In the genomic region with DNA sequence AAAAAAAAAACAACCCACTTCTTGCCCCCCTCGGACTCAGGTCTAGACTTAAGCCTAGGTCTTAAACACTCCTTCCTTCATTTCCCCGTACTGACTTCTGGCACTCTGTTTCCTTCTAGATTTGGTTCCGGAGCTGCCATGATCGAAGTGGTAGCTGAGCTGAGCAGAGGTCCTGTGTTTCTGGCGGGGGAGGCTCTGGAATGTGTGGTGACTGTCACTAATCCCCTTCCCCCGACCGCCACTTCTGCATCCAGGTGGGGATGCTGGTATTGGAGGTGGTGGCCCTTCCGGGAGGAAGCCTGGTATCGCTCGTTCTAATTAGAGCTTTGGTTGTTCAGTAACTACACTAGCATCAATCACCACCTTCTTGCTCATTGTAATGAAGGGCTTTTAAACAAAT, we compare ENCODE assay signal across 8 mouse cellular contexts. TPM values are rescaled to one million over a fixed set of nuclear protein-coding genes. Genes with fewer than 3 reads are reported as not detected.
A peak's percentile ranks its signal among the peaks of the same experiment; 100 is the strongest.
DNase-seq lines count a peak whose midpoint lies in the region; ATAC-seq and TF ChIP-seq lines count a peak whose summit lies in the region.

No protein-coding gene starts in this region.

- no peaks in the 10 kb centered on the region for H3K27me3 ChIP-seq in kidney, adult 2 months (replicated peaks; ENCODE audit: control insufficient read depth, insufficient read depth, low read length)
- H3K27me3 ChIP-seq in MEL (ENCODE audit: control insufficient read depth in 1 of 2, insufficient read depth in 2 of 2, low read length in 2 of 2) = no peaks in the 10 kb centered on the region
- no peaks in the 10 kb centered on the region for H3K27me3 ChIP-seq in forebrain, postnatal 0 days (ENCODE audit: insufficient read depth, low read length)
- H3K27me3 ChIP-seq in liver, postnatal 0 days (ENCODE audit: insufficient read depth, low read length) = no peaks in the 10 kb centered on the region

- peak overlapping the region; percentile 88 for H3K4me2 ChIP-seq in forebrain, postnatal 0 days (ENCODE audit: low read depth)
- H3K4me2 ChIP-seq in liver, postnatal 0 days (ENCODE audit: low read depth, low read length) = peak overlapping the region; percentile 91

- TF ChIP-seq EP300 in MEL (IDR thresholded peaks at IDR 0.05; ENCODE audit: low read depth in 1 of 2, low read length in 2 of 2) = no peak
- TF ChIP-seq EP300 in liver, postnatal 0 days (IDR thresholded peaks at IDR 0.05; ENCODE audit: low read depth) = no peak

- no peak for TF ChIP-seq RAD21 in MEL (IDR thresholded peaks at IDR 0.05; ENCODE audit: low read depth, low read length)

- H3K9ac ChIP-seq in MEL (ENCODE audit: control insufficient read depth, low read depth, low read length, poor library complexity, severe bottlenecking) = peak overlapping the region; percentile 93
- H3K9ac ChIP-seq in forebrain, postnatal 0 days = peak overlapping the region; percentile 89
- H3K9ac ChIP-seq in liver, postnatal 0 days (replicated peaks) = peak overlapping the region; percentile 86

- H3K4me3 ChIP-seq in kidney, adult 2 months (ENCODE audit: insufficient read depth, low read depth, low read length) = peak overlapping the region; percentile 96
- H3K4me3 ChIP-seq in MEL (ENCODE audit: control insufficient read depth in 1 of 2, insufficient read depth in 1 of 2, low read depth in 2 of 2, low read length in 2 of 2) = peak overlapping the region; percentile 93 to 95
- peak overlapping the region; percentile 86 for H3K4me3 ChIP-seq in forebrain, postnatal 0 days (ENCODE audit: low read depth, low read length)
- peak overlapping the region; percentile 92 for H3K4me3 ChIP-seq in liver, postnatal 0 days (ENCODE audit: low read depth, low read length)

- no peak for TF ChIP-seq POLR2A in kidney, adult 2 months (IDR thresholded peaks at IDR 0.05; ENCODE audit: low read depth, low read length)
- no peak for TF ChIP-seq POLR2A in MEL (IDR thresholded peaks at IDR 0.05; ENCODE audit: control insufficient read depth in 1 of 2, insufficient read depth in 1 of 2, low read depth in 1 of 2, low read length in 2 of 2, poor library complexity in 1 of 2)

- no peak for DNase-seq in kidney, adult 2 months
- DNase-seq in kidney, adult 11 months = no peak
- no peak for DNase-seq in MEL (ENCODE audit: low read depth, low spot score)
- peak; percentile 11 for DNase-seq in forebrain, postnatal 0 days
- no peak for DNase-seq in liver, postnatal 0 days
- DNase-seq in right cerebral cortex, postnatal 36 days (ENCODE audit: low spot score in 2 of 2) = no peak
- no peak for DNase-seq in urinary bladder, postnatal 14 days (ENCODE audit: low spot score)
- DNase-seq in cerebellum, adult 18-20 months = no peak

- peaks cover 5% of the 10 kb centered on the region; the same call in 1 of the 2 replicates for H3K4me1 ChIP-seq in kidney, adult 2 months (ENCODE audit: control insufficient read depth, insufficient read depth, low read length)
- peaks cover 7 to 23% of the 10 kb centered on the region in 2 experiments for H3K4me1 ChIP-seq in MEL (ENCODE audit: control insufficient read depth in 1 of 2, insufficient read depth in 2 of 2, low read length in 2 of 2)
- peaks cover 33% of the 10 kb centered on the region for H3K4me1 ChIP-seq in forebrain, postnatal 0 days (ENCODE audit: insufficient read depth)
- peaks cover 22% of the 10 kb centered on the region for H3K4me1 ChIP-seq in liver, postnatal 0 days (ENCODE audit: insufficient read depth)

- peaks cover 21% of the 10 kb centered on the region for H3K79me2 ChIP-seq in MEL (ENCODE audit: control insufficient read depth, insufficient read depth, low read length, poor library complexity)

- no peak for ATAC-seq in forebrain, postnatal 0 days
- ATAC-seq in liver, postnatal 0 days = no peak

- H3K36me3 ChIP-seq in kidney, adult 2 months (ENCODE audit: control insufficient read depth, insufficient read depth, low read length) = 0 out of 2 replicates have a peak, but pooled peaks cover 1% of the 10 kb centered on the region
- peaks cover 0 to 3% of the 10 kb centered on the region in 2 experiments; a peak in 2 of 4 replicates for H3K36me3 ChIP-seq in MEL (ENCODE audit: control insufficient read depth in 1 of 2, insufficient read depth in 2 of 2, low read length in 2 of 2)
- peaks cover 39% of the 10 kb centered on the region for H3K36me3 ChIP-seq in forebrain, postnatal 0 days (ENCODE audit: insufficient read depth)
- peaks cover 42% of the 10 kb centered on the region for H3K36me3 ChIP-seq in liver, postnatal 0 days (replicated peaks; ENCODE audit: insufficient read depth, low read length)

- WGBS in kidney, adult 2 months = 3% methylated on average over 10 of the region's 10 CpGs
- 3% methylated on average over 10 of the region's 10 CpGs for WGBS in forebrain, postnatal 0 days
- 5% methylated on average over 10 of the region's 10 CpGs for WGBS in liver, postnatal 0 days (ENCODE audit: insufficient replicate concordance)

- H3K9me3 ChIP-seq in MEL (replicated peaks; ENCODE audit: insufficient read depth, low read length) = no peaks in the 10 kb centered on the region
- no peaks in the 10 kb centered on the region for H3K9me3 ChIP-seq in forebrain, postnatal 0 days (ENCODE audit: low read length)
- H3K9me3 ChIP-seq in liver, postnatal 0 days (ENCODE audit: low read length) = no peaks in the 10 kb centered on the region

- no peak for TF ChIP-seq CTCF in kidney, adult 2 months (conservative IDR thresholded peaks at IDR 0.05; ENCODE audit: insufficient read depth, insufficient read length, low read depth, low read length)
- no peak for TF ChIP-seq CTCF in MEL (IDR thresholded peaks at IDR 0.05 in 2 of 3, conservative IDR thresholded peaks at IDR 0.05 in 1 of 3; ENCODE audit: control insufficient read depth in 1 of 3, insufficient read depth in 1 of 3, low read depth in 2 of 3, low read length in 3 of 3, poor library complexity in 1 of 3, severe bottlenecking in 1 of 3)
- TF ChIP-seq CTCF in forebrain, postnatal 0 days (IDR thresholded peaks at IDR 0.05; ENCODE audit: low read depth) = no peak
- TF ChIP-seq CTCF in liver, postnatal 0 days (IDR thresholded peaks at IDR 0.05; ENCODE audit: low read depth) = no peak

- peak overlapping the region; percentile 91 for H3K27ac ChIP-seq in kidney, adult 2 months (ENCODE audit: insufficient read depth, low read depth, low read length)
- peak overlapping the region; percentile 66 for H3K27ac ChIP-seq in MEL (ENCODE audit: control insufficient read depth, low read depth, low read length)
- H3K27ac ChIP-seq in forebrain, postnatal 0 days (ENCODE audit: low read depth, low read length) = peak overlapping the region; percentile 85
- H3K27ac ChIP-seq in liver, postnatal 0 days (ENCODE audit: low read depth) = peak overlapping the region; percentile 87

TF ChIP-seq in MEL, 35 proteins besides CTCF, POLR2A, EP300 and RAD21 (continues in another document):
- TF ChIP-seq UBTF (IDR thresholded peaks at IDR 0.05; ENCODE audit: borderline replicate concordance, insufficient read depth, low read depth, low read length) (no peak), GABPA (IDR thresholded peaks at IDR 0.05; ENCODE audit: low read depth, low read length) (no peak), ELF1 (IDR thresholded peaks at IDR 0.05; ENCODE audit: low read depth, low read length) (no peak), HCFC1 (IDR thresholded peaks at IDR 0.05; ENCODE audit: low read depth, low read length) (no peak)

RNA-seq across cellular contexts. Expression of a gene that starts 0.6 kb away (rescaled TPM):
- polyA plus RNA-seq in kidney, adult 2 months (2012; rRNA removed) = 12.2 and 13.9 TPM in 2 replicates
- 5.7 and 6.2 TPM in 2 replicates for total RNA-seq in MEL (2012; rRNA removed)
- 10 to 100 TPM in 1 of 2 experiments, not detected in 1; 24.9 TPM for polyA plus RNA-seq in MEL (2012; ENCODE audit: insufficient read depth in 1 of 2, insufficient read length in 2 of 2, low read depth in 1 of 2, low replicate concordance in 2 of 2, missing spikeins in 1 of 2)
- 31.6 and 37.7 TPM in 2 replicates for total RNA-seq in forebrain, postnatal 0 days (2014; rRNA removed)
- 45.4 and 45.5 TPM in 2 replicates for polyA plus RNA-seq in forebrain, postnatal 0 days (2015; fragmentation: Nextera tagmentation; extraction: Ambion mirVana)
- 7.3 and 8.4 TPM in 2 replicates for polyA plus RNA-seq in liver, postnatal 0 days (2015; fragmentation: Nextera tagmentation; extraction: Ambion mirVana)

RNA-seq across cellular contexts. Expression of a gene that starts 0.7 kb away (rescaled TPM):
- 41.2 and 46.9 TPM in 2 replicates for polyA plus RNA-seq in kidney, adult 2 months (2012; rRNA removed)
- 14.3 and 17.1 TPM in 2 replicates for total RNA-seq in MEL (2012; rRNA removed)
- polyA plus RNA-seq in MEL (2012; ENCODE audit: insufficient read depth in 1 of 2, insufficient read length in 2 of 2, low read depth in 1 of 2, low replicate concordance in 2 of 2, missing spikeins in 1 of 2) = 10 to 100 TPM in 1 of 2 experiments, not detected in 1; 47.6 TPM
- 17.6 and 22.6 TPM in 2 replicates for total RNA-seq in forebrain, postnatal 0 days (2014; rRNA removed)
- polyA plus RNA-seq in forebrain, postnatal 0 days (2015; fragmentation: Nextera tagmentation; extraction: Ambion mirVana) = 7.1 and 10.4 TPM in 2 replicates
- 6.3 and 7.3 TPM in 2 replicates for polyA plus RNA-seq in liver, postnatal 0 days (2015; fragmentation: Nextera tagmentation; extraction: Ambion mirVana)

RNA-seq across cellular contexts. Expression of a gene that starts 5.0 kb away (rescaled TPM):
- polyA plus RNA-seq in kidney, adult 2 months (2012; rRNA removed) = 2.9 and 4.7 TPM in 2 replicates
- total RNA-seq in MEL (2012; rRNA removed) = 0.73 and 1.0 TPM in 2 replicates
- 1 to 10 TPM in 1 of 2 experiments, not detected in 1; 2.5 TPM for polyA plus RNA-seq in MEL (2012; ENCODE audit: insufficient read depth in 1 of 2, insufficient read length in 2 of 2, low read depth in 1 of 2, low replicate concordance in 2 of 2, missing spikeins in 1 of 2)
- total RNA-seq in forebrain, postnatal 0 days (2014; rRNA removed) = not detected in 2 replicates
- 0.38 and 1.9 TPM in 2 replicates for polyA plus RNA-seq in forebrain, postnatal 0 days (2015; fragmentation: Nextera tagmentation; extraction: Ambion mirVana)
- 0.96 TPM in 1 of 2 replicates, not detected in the other for polyA plus RNA-seq in liver, postnatal 0 days (2015; fragmentation: Nextera tagmentation; extraction: Ambion mirVana)

RNA-seq across cellular contexts. Expression of a gene that starts 16.8 kb away (rescaled TPM):
- polyA plus RNA-seq in kidney, adult 2 months (2012; rRNA removed) = 92.1 and 106 TPM in 2 replicates
- total RNA-seq in MEL (2012; rRNA removed) = 106 and 112 TPM in 2 replicates
- 100 to 1,000 TPM in 1 of 2 experiments, 10 to 100 TPM in 1; 22.9 to 146 TPM for polyA plus RNA-seq in MEL (2012; ENCODE audit: insufficient read depth in 1 of 2, insufficient read length in 2 of 2, low read depth in 1 of 2, low replicate concordance in 2 of 2, missing spikeins in 1 of 2)
- total RNA-seq in forebrain, postnatal 0 days (2014; rRNA removed) = 34.4 and 44.1 TPM in 2 replicates
- polyA plus RNA-seq in forebrain, postnatal 0 days (2015; fragmentation: Nextera tagmentation; extraction: Ambion mirVana) = 66.2 and 80.4 TPM in 2 replicates
- 30.0 and 34.2 TPM in 2 replicates for polyA plus RNA-seq in liver, postnatal 0 days (2015; fragmentation: Nextera tagmentation; extraction: Ambion mirVana)

RNA-seq across cellular contexts. Expression of a gene that starts 17.1 kb away (rescaled TPM):
- polyA plus RNA-seq in kidney, adult 2 months (2012; rRNA removed) = 58.2 and 74.5 TPM in 2 replicates
- total RNA-seq in MEL (2012; rRNA removed) = 14.9 and 17.1 TPM in 2 replicates
- polyA plus RNA-seq in MEL (2012; ENCODE audit: insufficient read depth in 1 of 2, insufficient read length in 2 of 2, low read depth in 1 of 2, low replicate concordance in 2 of 2, missing spikeins in 1 of 2) = 10 to 100 TPM in 1 of 2 experiments, not detected in 1; 21.3 TPM
- total RNA-seq in forebrain, postnatal 0 days (2014; rRNA removed) = 61.9 and 64.4 TPM in 2 replicates
- polyA plus RNA-seq in forebrain, postnatal 0 days (2015; fragmentation: Nextera tagmentation; extraction: Ambion mirVana) = 84.0 and 87.2 TPM in 2 replicates
- 36.2 and 41.2 TPM in 2 replicates for polyA plus RNA-seq in liver, postnatal 0 days (2015; fragmentation: Nextera tagmentation; extraction: Ambion mirVana)
